In genomic region chr11:98021118-98021517, GRCm38 (mm10) we compare ENCODE assay signal across 9 mouse cellular contexts. TPM values are rescaled to one million over a fixed set of nuclear protein-coding genes. Genes with fewer than 3 reads are reported as not detected.
DNase-seq lines count a peak whose midpoint lies in the region; ATAC-seq and TF ChIP-seq lines count a peak whose summit lies in the region.
"Had no signal": no experiment of that assay in that cellular context is flagged by ENCODE, and none has a peak within 500 bp of the region (broad histone marks: within the 10 kb centered on the region; RNA-seq: fewer than 3 reads in every experiment).

No protein-coding gene starts in this region.

- peaks cover 10% of the 10 kb centered on the region for H3K79me2 ChIP-seq in C2C12 (ENCODE audit: control insufficient read depth, insufficient read depth)

- H3K4me1 ChIP-seq in heart, embryonic 12.5 days (replicated peaks), result peaks cover 38% of the 10 kb centered on the region
- peaks cover 45% of the 10 kb centered on the region for H3K4me1 ChIP-seq in forebrain, embryonic 16.5 days (replicated peaks; ENCODE audit: control insufficient read depth, insufficient read depth, low read length)
- H3K4me1 ChIP-seq in liver, embryonic 13.5 days (replicated peaks), result peaks cover 38% of the 10 kb centered on the region

- no peaks in the 10 kb centered on the region for H3K79me3 ChIP-seq in C2C12 (ENCODE audit: low read depth)

- H3K27me3 ChIP-seq in heart, embryonic 12.5 days (replicated peaks), result peaks cover 16% of the 10 kb centered on the region
- H3K27me3 ChIP-seq in C2C12 (ENCODE audit: control insufficient read depth, insufficient read depth, insufficient read length), result no peaks in the 10 kb centered on the region
- H3K27me3 ChIP-seq in forebrain, embryonic 16.5 days (replicated peaks; ENCODE audit: control insufficient read depth, insufficient read depth, low read length), result no peaks in the 10 kb centered on the region
- peaks cover 55% of the 10 kb centered on the region for H3K27me3 ChIP-seq in liver, embryonic 13.5 days

- peak overlapping the region; percentile 97 for H3K4me2 ChIP-seq in heart, embryonic 12.5 days
- H3K4me2 ChIP-seq in forebrain, embryonic 16.5 days (ENCODE audit: low read length), result peak overlapping the region; percentile 89
- H3K4me2 ChIP-seq in liver, embryonic 13.5 days, result peak overlapping the region; percentile 95; the same call in 1 of the 2 replicates

- no peak for DNase-seq in heart, adult 11 months
- no peak for DNase-seq in liver, embryonic 13.5 days
- no peak for DNase-seq in ovary, postnatal 36 days (ENCODE audit: low spot score)
- no peak for DNase-seq in spleen, postnatal 4 days (ENCODE audit: low spot score in 2 of 2)
- no peak for DNase-seq in frontal cortex, postnatal 36 days (ENCODE audit: low spot score in 2 of 2)

- H3K4me3 ChIP-seq in heart, embryonic 12.5 days, result peak overlapping the region; percentile 79
- peak overlapping the region; percentile 51 for H3K4me3 ChIP-seq in C2C12 (ENCODE audit: insufficient read depth, poor library complexity, severe bottlenecking)
- peak overlapping the region; percentile 94 for H3K4me3 ChIP-seq in forebrain, embryonic 16.5 days (replicated peaks; ENCODE audit: low read length)
- H3K4me3 ChIP-seq in liver, embryonic 13.5 days (replicated peaks), result no peak overlapping the region

- no peak overlapping the region for H3K27ac ChIP-seq in heart, embryonic 12.5 days (ENCODE audit: poor library complexity, severe bottlenecking)
- no peak overlapping the region for H3K27ac ChIP-seq in forebrain, embryonic 16.5 days (ENCODE audit: low read length)
- no peak overlapping the region for H3K27ac ChIP-seq in liver, embryonic 13.5 days

- no peak overlapping the region for H3ac ChIP-seq in C2C12 (ENCODE audit: control insufficient read depth, insufficient read length, low read depth)

- H3K9ac ChIP-seq in heart, embryonic 12.5 days, result no peak overlapping the region
- peak overlapping the region; percentile 97 for H3K9ac ChIP-seq in forebrain, embryonic 16.5 days (replicated peaks; ENCODE audit: low read depth, low read length)
- H3K9ac ChIP-seq in liver, embryonic 13.5 days, result no peak overlapping the region

- ATAC-seq in heart, embryonic 12.5 days (ENCODE audit: insufficient number of reproducible peaks, low FRiP score), result no peak
- no peak for ATAC-seq in forebrain, embryonic 16.5 days
- no peak for ATAC-seq in liver, embryonic 13.5 days (ENCODE audit: low read depth)

- TF ChIP-seq CTCF in C2C12 (IDR thresholded peaks at IDR 0.05; ENCODE audit: control insufficient read depth, insufficient read depth, insufficient read length), result no peak

- H3K9me3 ChIP-seq in heart, embryonic 12.5 days (replicated peaks), result no peaks in the 10 kb centered on the region
- no peaks in the 10 kb centered on the region for H3K9me3 ChIP-seq in forebrain, embryonic 16.5 days (ENCODE audit: control insufficient read depth, low read length)
- H3K9me3 ChIP-seq in liver, embryonic 13.5 days (replicated peaks), result no peaks in the 10 kb centered on the region

- 62% methylated on average over 2 of the region's 2 CpGs for WGBS in heart, embryonic 12.5 days
- 42% methylated on average over 2 of the region's 2 CpGs for WGBS in forebrain, embryonic 16.5 days
- WGBS in liver, embryonic 13.5 days (ENCODE audit: insufficient replicate concordance), result 60% methylated on average over 2 of the region's 2 CpGs

- H3K36me3 ChIP-seq in heart, embryonic 12.5 days, result peaks cover 2% of the 10 kb centered on the region; the same call in 1 of the 2 replicates
- H3K36me3 ChIP-seq in C2C12 (ENCODE audit: control insufficient read depth, insufficient read depth), result no peaks in the 10 kb centered on the region
- peaks cover 5% of the 10 kb centered on the region for H3K36me3 ChIP-seq in forebrain, embryonic 16.5 days (ENCODE audit: control insufficient read depth, insufficient read depth)
- H3K36me3 ChIP-seq in liver, embryonic 13.5 days, result no peaks in the 10 kb centered on the region

TF ChIP-seq in C2C12, 6 proteins besides CTCF, POLR2A, EP300 and RAD21:
- TF ChIP-seq MAX (IDR thresholded peaks at IDR 0.05) (no peak), CEBPB (IDR thresholded peaks at IDR 0.05; ENCODE audit: low read depth) (no peak), MYOG (IDR thresholded peaks at IDR 0.05; ENCODE audit: control insufficient read depth, extremely low read depth, insufficient read length) (no peak), MYOD1 (IDR thresholded peaks at IDR 0.05; ENCODE audit: control insufficient read depth, insufficient read length, low read depth) (peak; percentile 63), FOSL1 (IDR thresholded peaks at IDR 0.05; ENCODE audit: insufficient read depth, low read length, poor library complexity, severe bottlenecking) (no peak), USF1 (IDR thresholded peaks at IDR 0.05; ENCODE audit: low read depth) (no peak)

RNA-seq across cellular contexts. Expression of gene Cacnb1, which starts 1.7 kb away (rescaled TPM):
- polyA plus RNA-seq in heart, embryonic 12.5 days (2016; fragmentation: Nextera tagmentation; extraction: Ambion mirVana), result 6.1 and 8.5 TPM in 2 replicates
- polyA plus RNA-seq in C2C12 (2012; fragmentation: generic; extraction: Trizol), result 6.1 TPM
- polyA plus RNA-seq in forebrain, embryonic 16.5 days (2015; fragmentation: Nextera tagmentation; extraction: Ambion mirVana), result 39.0 and 52.1 TPM in 2 replicates
- 0.73 and 0.88 TPM in 2 replicates for polyA plus RNA-seq in liver, embryonic 13.5 days (2015; fragmentation: Nextera tagmentation; extraction: Ambion mirVana)

RNA-seq across cellular contexts. Expression of gene Rpl19, which starts 5.4 kb away (rescaled TPM):
- 654 and 675 TPM in 2 replicates for polyA plus RNA-seq in heart, embryonic 12.5 days (2016; fragmentation: Nextera tagmentation; extraction: Ambion mirVana)
- polyA plus RNA-seq in C2C12 (2012; fragmentation: generic; extraction: Trizol), result 3,682 TPM
- polyA plus RNA-seq in forebrain, embryonic 16.5 days (2015; fragmentation: Nextera tagmentation; extraction: Ambion mirVana), result 652 and 659 TPM in 2 replicates
- polyA plus RNA-seq in liver, embryonic 13.5 days (2015; fragmentation: Nextera tagmentation; extraction: Ambion mirVana), result 791 and 820 TPM in 2 replicates

RNA-seq across cellular contexts. Expression of gene Arl5c, which starts 25.1 kb away (rescaled TPM):
- 3.4 and 3.9 TPM in 2 replicates for polyA plus RNA-seq in heart, embryonic 12.5 days (2016; fragmentation: Nextera tagmentation; extraction: Ambion mirVana)
- polyA plus RNA-seq in C2C12 (2012; fragmentation: generic; extraction: Trizol), result 0.54 TPM
- polyA plus RNA-seq in forebrain, embryonic 16.5 days (2015; fragmentation: Nextera tagmentation; extraction: Ambion mirVana), result 4.6 and 6.4 TPM in 2 replicates
- polyA plus RNA-seq in liver, embryonic 13.5 days (2015; fragmentation: Nextera tagmentation; extraction: Ambion mirVana), result 10.8 and 12.8 TPM in 2 replicates

RNA-seq across cellular contexts. Expression of gene Stac2, which starts 32.1 kb away (rescaled TPM):
- polyA plus RNA-seq in heart, embryonic 12.5 days (2016; fragmentation: Nextera tagmentation; extraction: Ambion mirVana), result 0.47 and 0.63 TPM in 2 replicates
- 34.6 TPM for polyA plus RNA-seq in C2C12 (2012; fragmentation: generic; extraction: Trizol)
- polyA plus RNA-seq in forebrain, embryonic 16.5 days (2015; fragmentation: Nextera tagmentation; extraction: Ambion mirVana), result 3.4 and 5.4 TPM in 2 replicates
- 0.05 TPM in 1 of 2 replicates, not detected in the other for polyA plus RNA-seq in liver, embryonic 13.5 days (2015; fragmentation: Nextera tagmentation; extraction: Ambion mirVana)
- polyA plus RNA-seq: liver, adult 2 months had no signal

RNA-seq across cellular contexts. Expression of gene Plxdc1, which starts 34.9 kb away (rescaled TPM):
- polyA plus RNA-seq in heart, embryonic 12.5 days (2016; fragmentation: Nextera tagmentation; extraction: Ambion mirVana), result 0.31 TPM in 1 of 2 replicates, not detected in the other
- 0.25 TPM for polyA plus RNA-seq in C2C12 (2012; fragmentation: generic; extraction: Trizol)
- 0.72 and 0.96 TPM in 2 replicates for polyA plus RNA-seq in forebrain, embryonic 16.5 days (2015; fragmentation: Nextera tagmentation; extraction: Ambion mirVana)
- polyA plus RNA-seq in liver, embryonic 13.5 days (2015; fragmentation: Nextera tagmentation; extraction: Ambion mirVana), result 0.45 and 0.58 TPM in 2 replicates
